Mouse (Mus musculus) testis, adult 2 months (tissue): ENCODE data around the gene Sept14.

Source experiments
- CTCF ChIP-seq: fragments of 200-500 bp; IDR thresholded peaks from 2 replicates; pipeline ENCODE4 v1.5.1; 2012; ENCODE audit warnings: low read depth, mild to moderate bottlenecking, inconsistent platforms, low read length, moderate library complexity; ENCODE audit not compliant: control insufficient read depth, insufficient read depth, insufficient replicate concordance
- POLR2A ChIP-seq: fragments of 200-500 bp; IDR thresholded peaks from 2 replicates; pipeline ENCODE4 v1.6.1; 2012; ENCODE audit warnings: low read depth, mild to moderate bottlenecking, inconsistent platforms, low read length, moderate library complexity; ENCODE audit not compliant: control insufficient read depth

DNA sequence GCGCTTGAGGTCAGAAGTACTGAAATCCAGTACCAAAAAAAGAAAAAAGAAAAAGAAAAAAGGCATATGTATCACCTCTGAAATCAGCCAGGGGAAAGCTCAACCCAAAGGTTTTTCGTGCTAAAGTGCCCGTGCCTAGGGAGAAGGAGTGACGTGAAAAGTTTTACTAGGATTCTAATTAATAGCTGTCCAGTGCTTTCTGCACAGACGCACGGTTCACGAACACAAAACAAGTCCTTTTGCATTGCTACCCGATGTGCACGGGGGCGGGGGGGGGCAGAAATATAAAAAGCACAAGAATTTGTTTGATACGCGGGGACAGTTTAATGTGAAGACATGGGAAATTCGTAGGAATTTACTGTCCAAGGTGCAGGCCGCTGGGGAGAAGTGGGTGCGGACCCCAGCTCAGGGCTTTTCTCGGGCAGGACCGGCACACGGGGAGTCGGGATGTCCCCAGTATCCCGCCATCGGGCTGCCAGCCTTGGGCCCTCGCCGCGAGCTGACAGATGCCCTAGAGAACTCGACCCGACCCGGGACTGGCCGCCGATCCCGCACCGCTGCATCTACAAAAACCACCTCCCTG, 38.8 kb downstream of the Sept14 start:
- TF ChIP-seq CTCF = no peak
- TF ChIP-seq POLR2A = no peak
